Mouse (Mus musculus): ENCODE results near the gene Skap1. TPM values are rescaled to one million over a fixed set of nuclear protein-coding genes. Genes with fewer than 3 reads are reported as not detected.
A peak's percentile ranks its signal among the peaks of the same experiment; 100 is the strongest.

The Skap1 gene
- total and polyA plus RNA-seq, 2 experiments from 2014 or later = 0.11 TPM; not detected in 1

GRCm38 (mm10) chr11:96619576-96619975 is 155.2 kb downstream of the Skap1 start:
- Histone ChIP-seq H3K4me1 (ENCODE audit: control insufficient read depth, insufficient read depth) (no peaks in the 10 kb centered on the region), H3K9ac (replicated peaks; ENCODE audit: low read depth, low read length) (no peak overlapping the region), H3K4me2 (ENCODE audit: low read depth, low read length) (peak overlapping the region; percentile 5; the same call in 1 of the 2 replicates), H3K4me3 (ENCODE audit: low read depth, low read length) (no peak overlapping the region), H3K36me3 (replicated peaks; ENCODE audit: control insufficient read depth, insufficient read depth, low read length) (no peaks in the 10 kb centered on the region), H3K27ac (ENCODE audit: low read depth) (peak overlapping the region; percentile 26; the same call in 1 of the 2 replicates), H3K9me3 (replicated peaks; ENCODE audit: control insufficient read depth, low read length) (no peaks in the 10 kb centered on the region), H3K27me3 (ENCODE audit: control insufficient read depth, insufficient read depth, low read length) (peaks cover 50% of the 10 kb centered on the region)
- 32% methylated on average over 5 of the region's 5 CpGs for WGBS
- TF ChIP-seq CTCF (IDR thresholded peaks at IDR 0.05; ENCODE audit: low read depth) (no peak), EP300 (IDR thresholded peaks at IDR 0.05; ENCODE audit: low read depth) (no peak)
- DNase-seq (ENCODE audit: low spot score) (no peak), ATAC-seq (ENCODE audit: insufficient read depth, low read depth) (no peak)

GRCm38 (mm10) chr11:96620006-96620405 is 155.6 kb downstream of the Skap1 start:
- 48% methylated on average over 7 of the region's 7 CpGs for WGBS
- DNase-seq (ENCODE audit: low spot score) (no peak), ATAC-seq (ENCODE audit: insufficient read depth, low read depth) (no peak)
- Histone ChIP-seq H3K4me3 (ENCODE audit: low read depth, low read length) (no peak overlapping the region), H3K4me1 (ENCODE audit: control insufficient read depth, insufficient read depth) (no peaks in the 10 kb centered on the region), H3K27me3 (ENCODE audit: control insufficient read depth, insufficient read depth, low read length) (peaks cover 54% of the 10 kb centered on the region), H3K9ac (replicated peaks; ENCODE audit: low read depth, low read length) (no peak overlapping the region), H3K36me3 (replicated peaks; ENCODE audit: control insufficient read depth, insufficient read depth, low read length) (no peaks in the 10 kb centered on the region), H3K9me3 (replicated peaks; ENCODE audit: control insufficient read depth, low read length) (no peaks in the 10 kb centered on the region), H3K4me2 (ENCODE audit: low read depth, low read length) (peak overlapping the region; percentile 5; the same call in 1 of the 2 replicates), H3K27ac (ENCODE audit: low read depth) (peak overlapping the region; percentile 26; the same call in 1 of the 2 replicates)
- TF ChIP-seq EP300 (IDR thresholded peaks at IDR 0.05; ENCODE audit: low read depth) = no peak
- TF ChIP-seq CTCF (IDR thresholded peaks at IDR 0.05; ENCODE audit: low read depth) = no peak

GRCm38 (mm10) chr11:96620660-96621059 is 156.3 kb downstream of the Skap1 start:
- peaks cover 54% of the 10 kb centered on the region for H3K27me3 ChIP-seq (ENCODE audit: control insufficient read depth, insufficient read depth, low read length)
- H3K27ac ChIP-seq (ENCODE audit: low read depth) = no peak overlapping the region
- H3K4me3 ChIP-seq (ENCODE audit: low read depth, low read length) = no peak overlapping the region
- no peaks in the 10 kb centered on the region for H3K9me3 ChIP-seq (replicated peaks; ENCODE audit: control insufficient read depth, low read length)
- no peak overlapping the region for H3K4me2 ChIP-seq (ENCODE audit: low read depth, low read length)
- H3K9ac ChIP-seq (replicated peaks; ENCODE audit: low read depth, low read length) = no peak overlapping the region
- no peaks in the 10 kb centered on the region for H3K4me1 ChIP-seq (ENCODE audit: control insufficient read depth, insufficient read depth)
- DNase-seq (ENCODE audit: low spot score) = no peak
- H3K36me3 ChIP-seq (replicated peaks; ENCODE audit: control insufficient read depth, insufficient read depth, low read length) = no peaks in the 10 kb centered on the region
- TF ChIP-seq CTCF (IDR thresholded peaks at IDR 0.05; ENCODE audit: low read depth) = no peak
- no peak for TF ChIP-seq EP300 (IDR thresholded peaks at IDR 0.05; ENCODE audit: low read depth)
- WGBS = 68% methylated on average over 11 of the region's 11 CpGs
- ATAC-seq (ENCODE audit: insufficient read depth, low read depth) = no peak

- 23% methylated on average over 4 of the region's 4 CpGs for WGBS
- peaks cover 55% of the 10 kb centered on the region for H3K27me3 ChIP-seq (ENCODE audit: control insufficient read depth, insufficient read depth, low read length)
- no peak for TF ChIP-seq EP300 (IDR thresholded peaks at IDR 0.05; ENCODE audit: low read depth)
- peak; percentile 93 for TF ChIP-seq CTCF (IDR thresholded peaks at IDR 0.05; ENCODE audit: low read depth)
- H3K27ac ChIP-seq (ENCODE audit: low read depth) = no peak overlapping the region
- no peak for ATAC-seq (ENCODE audit: insufficient read depth, low read depth)
- H3K9ac ChIP-seq (replicated peaks; ENCODE audit: low read depth, low read length) = no peak overlapping the region
- H3K9me3 ChIP-seq (replicated peaks; ENCODE audit: control insufficient read depth, low read length) = no peaks in the 10 kb centered on the region
- H3K36me3 ChIP-seq (replicated peaks; ENCODE audit: control insufficient read depth, insufficient read depth, low read length) = no peaks in the 10 kb centered on the region
- no peaks in the 10 kb centered on the region for H3K4me1 ChIP-seq (ENCODE audit: control insufficient read depth, insufficient read depth)
- no peak overlapping the region for H3K4me3 ChIP-seq (ENCODE audit: low read depth, low read length)
- peak; percentile 72 for DNase-seq (ENCODE audit: low spot score)
- H3K4me2 ChIP-seq (ENCODE audit: low read depth, low read length) = no peak overlapping the region
Observed at GRCm38 (mm10) chr11:96621167-96621566, 156.8 kb downstream of the Skap1 start.

DNA sequence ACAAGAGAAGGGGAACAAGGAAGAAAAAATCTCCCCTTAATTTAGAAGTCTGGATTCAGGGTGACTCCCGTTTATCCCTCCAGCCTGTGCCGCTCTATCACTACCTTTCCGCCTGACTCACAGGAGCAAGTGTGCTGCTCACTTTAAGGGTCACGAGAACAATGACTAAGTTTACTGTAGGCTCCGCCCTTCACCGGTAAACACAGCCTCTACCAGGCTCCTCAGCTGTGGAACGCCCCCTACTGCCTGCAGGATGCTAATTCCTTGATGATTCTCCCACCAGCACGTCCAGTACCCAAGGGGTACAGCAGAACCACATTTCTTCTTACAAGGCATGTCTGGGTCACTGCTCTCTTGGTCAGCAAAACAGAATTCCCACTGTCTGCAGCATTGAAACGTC is 158.4 kb downstream of the Skap1 start:
- Histone ChIP-seq H3K27ac (ENCODE audit: low read depth) (no peak overlapping the region), H3K4me3 (ENCODE audit: low read depth, low read length) (no peak overlapping the region), H3K9me3 (replicated peaks; ENCODE audit: control insufficient read depth, low read length) (no peaks in the 10 kb centered on the region), H3K4me2 (ENCODE audit: low read depth, low read length) (no peak overlapping the region), H3K9ac (replicated peaks; ENCODE audit: low read depth, low read length) (no peak overlapping the region), H3K27me3 (ENCODE audit: control insufficient read depth, insufficient read depth, low read length) (peaks cover 54% of the 10 kb centered on the region), H3K36me3 (replicated peaks; ENCODE audit: control insufficient read depth, insufficient read depth, low read length) (no peaks in the 10 kb centered on the region), H3K4me1 (ENCODE audit: control insufficient read depth, insufficient read depth) (no peaks in the 10 kb centered on the region)
- peak; percentile 51; the same call in 1 of the 2 replicates for ATAC-seq (ENCODE audit: insufficient read depth, low read depth)
- TF ChIP-seq CTCF (IDR thresholded peaks at IDR 0.05; ENCODE audit: low read depth) (peak; percentile 37; the same call in 1 of the 2 replicates), EP300 (IDR thresholded peaks at IDR 0.05; ENCODE audit: low read depth) (no peak)
- 8% methylated on average over 9 of the region's 9 CpGs for WGBS
- DNase-seq (ENCODE audit: low spot score) = peak; percentile 60

GRCm38 (mm10) chr11:96624436-96624835 is 160.0 kb downstream of the Skap1 start:
- H3K36me3 ChIP-seq (replicated peaks; ENCODE audit: control insufficient read depth, insufficient read depth, low read length) = no peaks in the 10 kb centered on the region
- no peak for DNase-seq (ENCODE audit: low spot score)
- H3K9me3 ChIP-seq (replicated peaks; ENCODE audit: control insufficient read depth, low read length) = no peaks in the 10 kb centered on the region
- H3K27me3 ChIP-seq (ENCODE audit: control insufficient read depth, insufficient read depth, low read length) = peaks cover 39% of the 10 kb centered on the region
- H3K4me3 ChIP-seq (ENCODE audit: low read depth, low read length) = no peak overlapping the region
- no peak overlapping the region for H3K27ac ChIP-seq (ENCODE audit: low read depth)
- WGBS = 44% methylated on average over 4 of the region's 4 CpGs
- ATAC-seq (ENCODE audit: insufficient read depth, low read depth) = no peak
- TF ChIP-seq EP300 (IDR thresholded peaks at IDR 0.05; ENCODE audit: low read depth) (no peak), CTCF (IDR thresholded peaks at IDR 0.05; ENCODE audit: low read depth) (no peak)
- H3K4me1 ChIP-seq (ENCODE audit: control insufficient read depth, insufficient read depth) = no peaks in the 10 kb centered on the region
- H3K9ac ChIP-seq (replicated peaks; ENCODE audit: low read depth, low read length) = no peak overlapping the region
- no peak overlapping the region for H3K4me2 ChIP-seq (ENCODE audit: low read depth, low read length)

Measured in heart, postnatal 0 days (tissue).